Mouse (Mus musculus): ENCODE results near the gene Pgap1. TPM values are rescaled to one million over a fixed set of nuclear protein-coding genes. Genes with fewer than 3 reads are reported as not detected.

The Pgap1 gene
- total RNA-seq, 2 experiments from 2014 or later, result 4.8 to 6.8 TPM

DNA sequence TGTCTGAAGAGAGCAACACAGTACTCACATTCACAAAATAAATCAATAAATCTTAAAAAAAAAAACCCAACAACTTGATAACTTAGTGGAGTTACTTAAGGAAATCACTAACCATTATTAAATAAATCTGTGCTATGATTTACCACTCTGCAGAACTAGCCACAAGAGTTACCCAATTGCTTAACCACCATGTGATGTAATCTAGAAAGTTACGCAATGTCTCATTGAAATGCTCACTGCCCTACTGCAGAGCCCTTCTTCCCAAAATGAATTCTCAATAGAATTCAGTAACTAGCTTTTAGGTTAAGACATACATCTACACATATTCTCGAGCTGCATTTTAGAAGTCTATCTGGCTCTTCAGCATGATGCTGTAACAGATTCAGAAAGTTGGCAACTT is 33.8 kb downstream of the Pgap1 start:
- intact Hi-C loops (cut with DNase I), result no loop called here
- no peak for DNase-seq

DNA sequence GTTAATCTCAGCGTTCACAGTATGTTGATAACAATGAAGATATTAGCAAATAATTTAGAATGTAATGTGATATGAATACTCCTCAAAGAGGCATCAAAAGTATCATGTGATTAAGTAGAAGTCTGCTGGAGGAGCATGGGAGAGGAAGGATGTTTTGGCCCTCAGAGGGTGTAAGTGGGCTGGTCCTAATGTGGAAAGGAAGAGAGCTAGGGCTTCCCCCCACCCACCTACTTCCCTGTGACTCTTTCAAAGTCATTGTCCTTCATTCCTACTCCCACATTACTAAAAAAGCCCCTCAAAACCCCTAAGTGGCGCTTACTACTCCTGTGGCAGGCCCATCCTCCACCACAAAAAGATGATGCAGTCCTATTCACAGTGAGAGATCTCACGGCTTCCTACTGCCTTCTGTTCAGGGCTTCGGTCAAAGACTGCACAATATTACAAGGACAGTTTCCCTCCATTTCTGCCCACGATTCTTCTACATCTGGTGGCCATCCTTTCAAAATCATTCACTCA is 37.4 kb downstream of the Pgap1 start:
- no peak for DNase-seq
- intact Hi-C loops (cut with DNase I), result no loop called here

DNA sequence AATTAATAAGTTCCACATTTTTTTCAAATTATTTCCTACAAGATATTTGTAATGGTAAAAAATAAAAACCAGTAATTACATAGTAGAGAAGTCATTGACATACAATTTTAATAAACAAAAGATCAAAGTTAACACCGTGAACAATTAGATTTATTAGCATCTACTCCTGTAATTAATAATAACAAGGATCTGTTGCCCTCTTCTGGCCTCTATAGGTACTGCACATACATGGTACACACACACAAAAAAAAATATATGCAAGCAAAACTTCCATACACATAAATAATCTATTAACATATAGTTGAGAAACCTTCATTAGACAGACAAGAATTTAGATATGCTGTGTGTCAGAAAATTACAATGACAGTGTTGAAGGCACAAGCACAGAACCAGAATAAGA is 43.6 kb downstream of the Pgap1 start:
- intact Hi-C loops (cut with DNase I), result no loop called here
- DNase-seq, result peak in 1 of 2 experiments; percentile 9

DNA sequence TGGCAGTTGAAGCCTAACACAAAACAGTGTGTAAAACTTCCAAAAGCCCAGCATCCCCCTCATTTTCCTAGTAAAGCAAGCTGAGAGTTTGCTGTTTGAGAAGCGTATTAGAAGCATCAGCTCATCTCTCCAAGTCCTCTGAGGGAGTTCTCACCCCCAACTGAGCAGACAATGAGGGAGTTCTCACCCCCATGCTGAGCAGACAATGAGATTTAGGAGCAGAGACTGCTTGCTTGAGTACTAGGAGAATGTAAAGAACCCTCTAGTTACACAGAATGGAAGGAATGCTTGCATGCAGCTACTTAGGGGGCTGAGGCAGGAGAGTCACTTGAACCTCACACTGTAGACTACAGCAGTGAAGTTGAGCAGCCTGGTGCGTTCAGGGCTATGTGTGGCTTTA is 59.0 kb downstream of the Pgap1 start:
- no peak for DNase-seq
- intact Hi-C loops (cut with DNase I), result no loop called here

DNA sequence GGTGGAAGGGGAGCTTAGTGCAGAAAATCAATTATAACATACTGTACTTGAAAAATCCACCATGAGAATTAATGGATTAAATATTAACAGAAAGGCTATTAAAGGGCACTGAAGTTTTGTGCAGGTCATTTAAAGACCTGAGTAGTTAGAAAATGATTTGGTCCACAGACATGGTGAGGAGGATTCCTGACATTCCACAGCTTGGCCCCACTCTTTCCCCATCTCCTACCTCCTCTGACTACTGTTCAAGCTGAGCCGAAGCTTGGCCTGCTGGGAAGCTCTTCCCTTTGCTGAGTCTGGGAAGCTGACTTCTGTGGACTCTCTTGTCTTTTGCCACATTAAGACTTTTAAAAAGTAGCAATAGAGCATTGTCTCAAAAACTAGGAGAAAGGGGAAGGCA is 61.2 kb downstream of the Pgap1 start:
- no peak for DNase-seq
- intact Hi-C loops (cut with DNase I), result no loop called here

DNA sequence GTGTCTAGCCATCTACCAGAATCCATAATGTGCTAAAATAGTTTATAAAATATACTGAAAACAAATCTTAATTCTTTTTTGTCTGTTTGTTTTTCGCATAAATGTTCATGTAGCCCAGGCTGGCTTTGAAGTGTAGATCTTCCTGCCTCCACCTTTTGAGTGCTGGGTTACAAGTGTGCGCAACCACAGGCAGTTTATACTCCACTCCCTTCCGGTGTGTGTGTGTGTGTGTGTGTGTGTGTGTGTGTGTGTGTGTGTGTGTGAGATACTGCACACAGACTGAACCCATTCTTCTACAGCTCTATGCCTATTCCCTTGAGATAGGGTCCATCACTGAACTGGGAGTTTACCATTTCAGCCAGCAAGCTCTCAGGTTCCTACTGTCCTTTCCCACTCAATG is 64.0 kb downstream of the Pgap1 start:
- no peak for DNase-seq
- intact Hi-C loops (cut with DNase I), result no loop called here

DNA sequence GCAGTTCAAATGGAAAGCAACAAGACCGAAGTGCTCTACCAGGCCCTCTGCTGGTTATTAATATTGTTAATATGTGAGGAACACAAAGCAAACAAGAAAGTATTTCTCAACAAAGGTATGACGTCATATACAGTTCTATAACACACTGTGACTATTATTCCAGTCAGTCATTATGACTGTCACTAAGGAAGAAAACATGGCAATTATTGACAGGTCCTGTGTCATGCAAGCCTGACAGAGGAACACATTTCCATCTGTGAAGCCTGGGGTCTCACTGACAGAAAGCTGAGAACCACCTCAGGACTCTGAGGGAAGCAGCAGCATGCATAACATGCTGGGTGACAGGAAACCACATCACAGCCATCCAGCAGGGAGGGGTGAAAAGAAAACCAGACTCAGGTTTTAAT is 65.0 kb downstream of the Pgap1 start:
- intact Hi-C loops (cut with DNase I), result no loop called here
- peak; percentile 2 to 5 for DNase-seq

DNA sequence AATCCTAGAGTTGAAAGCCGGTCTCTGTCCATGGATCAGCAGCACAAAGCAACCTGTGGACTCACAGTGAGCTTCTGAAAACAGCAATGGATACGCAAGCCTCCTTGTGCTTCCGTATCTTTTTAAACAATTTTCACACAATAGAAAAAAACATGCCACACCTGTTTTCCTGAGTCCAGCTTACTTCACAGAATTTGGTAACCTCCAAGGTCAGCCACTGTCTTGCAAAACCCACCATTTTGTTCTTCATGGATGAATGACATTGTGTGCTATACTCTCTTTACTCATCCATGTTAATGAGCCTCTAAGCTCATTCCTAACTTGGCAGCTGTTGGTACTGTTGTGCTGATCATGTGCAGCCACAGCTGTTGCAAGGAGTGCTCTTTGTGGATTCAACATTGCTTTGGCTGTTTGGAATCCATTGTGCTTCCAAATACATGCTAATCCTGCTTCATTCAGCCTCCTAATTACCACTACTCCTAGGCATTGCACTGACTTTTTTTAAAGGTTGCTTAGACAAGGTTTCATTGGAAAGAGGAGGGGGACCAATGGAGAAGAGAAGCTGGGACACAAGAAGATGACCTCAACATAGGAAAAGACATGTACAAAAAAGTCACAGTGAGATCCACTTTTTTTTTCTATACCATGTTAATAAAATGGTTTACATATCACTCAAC is 72.6 kb downstream of the Pgap1 start:
- intact Hi-C loops (cut with DNase I), result no loop called here

DNA sequence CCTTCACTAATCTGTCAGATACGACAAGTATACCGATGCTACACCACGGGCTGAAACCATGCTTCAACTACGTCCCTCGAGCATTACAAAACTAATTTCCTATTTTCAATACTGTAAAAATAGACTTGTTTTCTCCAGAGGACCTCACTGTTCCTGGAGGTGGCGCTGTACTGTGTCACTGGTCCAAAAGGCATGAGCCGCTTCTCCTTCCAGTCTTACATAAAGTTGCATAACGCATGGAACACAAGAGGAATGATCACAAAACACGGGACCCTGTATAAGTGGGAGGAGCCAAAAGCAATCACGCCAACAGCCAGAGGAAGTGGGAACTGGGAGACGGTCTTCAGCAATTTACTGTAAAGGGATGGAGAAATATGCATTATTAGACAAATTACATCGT is 77.0 kb downstream of the Pgap1 start:
- intact Hi-C loops (cut with DNase I), result no loop called here
- no peak for DNase-seq

More for the DNA sequence above, 72.6 kb downstream of the Pgap1 start:
- no peak for DNase-seq

DNA sequence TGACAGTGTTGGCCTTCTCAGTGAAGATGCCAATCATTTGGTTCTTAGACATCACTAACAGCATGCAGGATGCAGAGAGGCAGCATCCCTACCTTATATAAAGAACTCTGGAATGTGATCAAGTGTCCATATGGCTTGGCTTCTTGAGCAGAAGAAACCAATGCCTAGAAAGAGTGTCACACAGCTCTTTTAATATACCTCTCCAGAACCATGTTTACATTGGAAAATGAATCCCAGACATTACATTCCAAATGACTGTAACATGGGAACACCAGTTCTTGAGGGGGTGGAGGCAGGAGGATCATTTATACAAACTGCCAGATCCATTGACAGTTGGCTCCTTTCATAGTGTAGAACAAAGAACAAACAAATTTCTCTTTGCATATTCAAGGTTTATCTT is 88.8 kb downstream of the Pgap1 start:
- DNase-seq, result no peak
- intact Hi-C loops (cut with DNase I), result no loop called here

DNA sequence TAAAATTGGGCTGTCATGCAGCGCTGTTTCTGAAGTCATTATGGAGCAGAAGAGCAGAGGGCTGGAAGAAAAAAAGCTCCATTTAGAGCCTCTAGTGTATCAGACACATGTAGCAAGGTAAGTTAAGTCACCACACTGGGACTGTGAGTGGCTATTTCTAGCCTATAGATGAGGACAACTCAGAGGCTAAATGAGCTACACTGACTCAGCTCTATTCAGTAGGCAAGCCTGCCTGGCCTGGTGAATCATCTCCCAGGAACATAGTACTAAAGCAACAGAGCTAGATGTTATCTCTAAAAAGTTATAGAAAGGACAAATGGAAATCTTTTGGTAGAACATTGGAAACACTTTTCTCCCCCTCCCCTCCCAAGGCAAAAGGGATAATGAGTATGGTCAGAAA is 90.1 kb downstream of the Pgap1 start:
- intact Hi-C loops (cut with DNase I), result no loop called here
- DNase-seq, result no peak

DNA sequence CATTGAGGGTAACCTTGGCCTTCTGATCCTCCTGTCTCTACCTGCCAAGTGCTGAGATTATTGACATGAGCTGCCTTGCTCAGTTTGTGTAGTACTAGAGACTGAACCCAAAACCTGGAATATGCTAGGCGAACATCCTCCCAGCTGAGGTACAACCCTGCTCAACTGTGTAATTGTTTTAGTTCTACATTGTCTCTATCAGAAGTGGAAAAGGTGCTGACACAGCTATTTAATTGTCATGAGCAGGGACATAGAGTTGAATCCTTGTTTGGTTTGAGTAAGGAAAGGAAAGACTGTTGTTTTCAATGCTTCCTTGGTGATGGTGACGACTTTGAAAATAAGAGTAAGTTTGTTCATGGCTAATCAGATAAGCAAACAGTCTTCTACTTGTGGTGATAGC is 105.4 kb downstream of the Pgap1 start:
- intact Hi-C loops (cut with DNase I), result no loop called here
- DNase-seq, result no peak

DNA sequence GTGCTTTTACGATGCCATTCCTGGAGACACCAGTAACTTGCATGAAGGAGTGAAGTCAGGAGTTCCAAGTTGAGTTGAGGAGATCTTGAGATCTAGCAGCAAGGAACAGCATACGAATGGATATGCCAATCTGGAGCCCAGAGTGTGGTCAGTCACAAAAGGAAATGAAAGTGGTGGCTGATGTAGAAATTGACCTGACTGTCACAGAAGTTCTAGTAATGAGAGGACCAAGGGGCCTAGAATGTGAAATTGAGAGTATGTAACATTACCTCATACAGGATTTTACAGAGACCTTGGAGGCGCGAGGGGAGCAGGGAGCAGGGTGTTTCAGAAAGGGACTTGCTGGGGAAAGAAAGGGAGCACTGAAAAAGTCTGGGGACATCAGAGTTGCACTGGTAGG is 108.7 kb downstream of the Pgap1 start:
- intact Hi-C loops (cut with DNase I), result no loop called here
- no peak for DNase-seq

DNA sequence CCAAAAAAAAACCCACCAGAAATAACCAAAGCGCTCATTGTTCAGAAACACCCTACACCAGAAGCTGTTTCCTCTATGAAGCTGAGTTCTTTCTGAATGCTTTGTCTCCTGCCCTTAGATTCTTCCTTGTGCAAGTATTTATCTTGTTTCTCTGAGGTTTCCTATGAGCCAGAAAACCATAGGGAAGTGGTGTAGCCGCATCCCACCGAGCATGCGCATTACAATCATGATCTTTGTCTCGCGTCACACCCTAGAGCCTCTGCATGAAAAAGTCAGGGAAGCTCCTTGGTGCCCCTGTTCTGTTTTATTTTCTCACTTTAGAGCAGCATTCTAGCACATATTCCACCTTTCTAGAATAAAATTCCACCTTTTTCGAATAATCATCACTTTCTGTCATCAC is 113.8 kb downstream of the Pgap1 start:
- intact Hi-C loops (cut with DNase I), result no loop called here
- DNase-seq, result no peak

DNA sequence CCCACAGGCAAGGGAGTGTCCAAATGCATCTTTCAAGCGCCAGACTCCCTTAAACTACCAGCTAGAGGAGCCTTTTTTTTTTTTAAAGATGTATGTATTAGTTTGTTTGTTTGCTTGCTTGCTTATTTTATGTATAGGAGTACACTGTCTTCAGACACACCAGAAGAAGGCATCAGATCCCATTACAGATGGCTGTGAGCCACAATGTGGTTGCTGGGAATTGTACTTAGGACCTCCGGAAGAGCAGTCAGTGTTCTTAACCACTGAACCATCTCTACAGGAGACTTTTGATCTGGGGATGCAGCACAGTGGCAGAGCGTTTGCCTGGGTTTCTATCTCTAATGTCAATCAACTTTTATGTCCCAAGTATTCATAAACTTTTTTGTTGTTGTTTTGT is 118.4 kb downstream of the Pgap1 start:
- no peak for DNase-seq
- intact Hi-C loops (cut with DNase I), result no loop called here

DNA sequence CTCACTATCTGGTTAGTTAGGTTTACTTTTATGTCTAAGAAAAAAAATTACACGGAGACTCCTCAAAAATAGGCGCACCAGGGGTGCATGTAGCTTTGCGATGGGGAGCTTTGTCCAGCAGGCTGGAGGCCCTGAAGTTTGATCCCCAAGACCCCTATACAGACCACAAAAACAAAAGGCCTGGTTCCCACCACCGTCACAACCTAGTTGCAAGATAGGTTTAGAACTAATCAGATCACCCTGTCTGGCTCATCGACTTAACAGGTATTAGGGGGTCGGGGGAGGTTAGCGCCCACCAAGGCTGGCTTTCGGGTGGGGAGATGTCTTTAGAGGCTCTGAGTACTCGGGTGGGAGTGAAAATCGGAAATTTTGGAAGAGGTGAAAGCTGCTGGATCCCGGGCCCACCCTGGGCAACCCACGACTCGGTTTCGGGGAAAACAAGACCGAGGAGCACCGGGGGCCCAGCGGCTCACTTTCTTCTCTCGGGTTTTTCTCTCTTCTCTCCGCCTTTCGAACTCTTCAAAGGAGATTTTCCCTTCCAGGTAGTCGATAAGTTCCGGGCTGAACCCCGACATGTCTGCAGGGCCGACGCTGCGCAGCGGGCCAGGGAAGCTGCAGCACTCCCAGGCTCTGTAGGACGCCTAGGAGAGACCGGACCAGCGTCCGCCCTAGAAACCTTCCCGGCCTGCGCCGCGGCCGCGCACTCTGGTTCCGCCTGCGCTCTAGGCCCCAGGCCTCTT is 119.0 kb downstream of the Pgap1 start, which contains the start of gene Gtf3c3:
Gene Gtf3c3, minus strand, starts transcription at position 632 of the 740 bp plus-strand sequence.
- intact Hi-C loops (cut with DNase I), result no loop called here
- peak; percentile 83 to 91 for DNase-seq

Other genes starting within 250 kb of the Pgap1 start
- 10 to 100 TPM; 16.7 to 17.7 TPM for gene Gtf3c3, start 118.7 kb downstream of the Pgap1 start, total RNA-seq (2021)